Mouse (Mus musculus) liver, postnatal 0 days (tissue): Measurements from ENCODE around the gene Mbl2.
A peak's percentile ranks its signal among the peaks of the same experiment; 100 is the strongest.

Source experiments
- CTCF ChIP-seq: sonication (generic); IDR thresholded peaks from 2 replicates; pipeline ENCODE4 v1.5.1; 2016; ENCODE audit warnings: antibody characterized with exemption, low read depth
- EP300 ChIP-seq: IDR thresholded peaks from 2 replicates; pipeline ENCODE4 v1.6.1; 2016; ENCODE audit warnings: antibody characterized with exemption, low read depth, mild to moderate bottlenecking

DNA sequence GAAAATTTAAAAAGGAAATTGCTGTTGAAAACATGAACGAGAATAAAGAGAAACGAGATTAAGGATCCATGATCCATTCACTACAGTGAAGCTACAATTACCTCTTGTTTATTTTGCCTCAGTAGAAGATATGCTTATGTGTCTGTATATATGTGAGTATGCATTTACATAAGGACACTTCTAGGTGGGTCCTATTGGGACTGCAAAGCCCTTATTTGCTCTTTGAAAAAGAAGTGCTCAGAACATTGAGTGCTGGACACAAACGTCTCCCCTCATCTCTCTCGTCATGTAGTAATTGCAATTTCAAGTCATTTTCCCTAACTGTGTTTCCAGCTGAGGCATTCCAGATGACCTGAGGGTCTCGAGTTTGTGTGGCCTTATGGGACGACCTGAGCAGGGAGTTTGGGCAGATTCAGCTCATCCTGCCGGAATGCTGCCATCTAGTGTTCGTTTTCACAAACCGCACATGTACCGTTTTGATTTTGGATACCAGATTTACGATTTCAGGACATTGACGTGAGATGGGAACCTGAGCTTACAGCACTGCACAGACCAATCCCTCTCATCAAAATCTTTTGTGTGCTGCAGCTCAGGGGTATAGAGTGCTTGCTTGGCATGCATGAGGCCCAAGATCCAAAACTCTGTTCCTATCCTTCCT is 27.5 kb upstream of the Mbl2 start:
- TF ChIP-seq CTCF (peak; percentile 89), EP300 (no peak)
